Mouse (Mus musculus) hematopoietic multipotent progenitor cell, adult 10-12 weeks (in vitro differentiated cells): ENCODE data around the gene Gpr108. TPM values are rescaled to one million over a fixed set of nuclear protein-coding genes. Genes with fewer than 3 reads are reported as not detected.

ENCODE experiments used
- polyA plus RNA-seq: library from polyadenylated mRNA; stranded (reverse); fragments of >175 nt; gene quantifications from 2 replicates; pipeline ENCODE4 v1.2.3, GENCODE M21; 2012; ENCODE audit warnings: low replicate concordance

The Gpr108 gene
- 34.0 and 34.2 TPM in 2 replicates for polyA plus RNA-seq

DNA sequence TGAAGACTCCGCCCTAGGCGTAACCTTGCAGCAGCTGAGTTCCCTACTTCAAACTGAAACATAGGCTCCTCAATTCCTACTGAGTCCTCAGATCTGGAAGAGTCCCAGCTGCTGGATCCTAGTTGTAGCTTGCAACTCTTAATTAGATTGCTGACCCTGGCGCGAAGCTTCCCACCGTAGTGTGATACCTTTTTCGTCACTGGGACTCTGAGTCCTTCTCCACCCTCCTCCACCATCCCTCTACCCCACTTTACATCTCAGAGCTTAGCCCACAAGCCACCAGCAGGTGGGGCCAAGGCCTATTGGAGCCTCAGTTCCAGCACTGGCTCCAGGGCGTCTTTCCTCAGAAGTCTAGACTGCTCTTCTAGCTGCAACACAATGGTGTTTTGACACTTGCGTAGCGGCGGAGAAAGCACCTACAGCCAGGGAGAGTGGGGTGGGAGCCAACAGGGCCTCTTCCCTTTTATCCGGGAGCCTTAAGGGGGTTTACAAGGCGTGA lies at the start of gene Gpr108:
Gene Gpr108 (minus strand): TSS at position 246 of the 499 bp plus-strand sequence.

DNA sequence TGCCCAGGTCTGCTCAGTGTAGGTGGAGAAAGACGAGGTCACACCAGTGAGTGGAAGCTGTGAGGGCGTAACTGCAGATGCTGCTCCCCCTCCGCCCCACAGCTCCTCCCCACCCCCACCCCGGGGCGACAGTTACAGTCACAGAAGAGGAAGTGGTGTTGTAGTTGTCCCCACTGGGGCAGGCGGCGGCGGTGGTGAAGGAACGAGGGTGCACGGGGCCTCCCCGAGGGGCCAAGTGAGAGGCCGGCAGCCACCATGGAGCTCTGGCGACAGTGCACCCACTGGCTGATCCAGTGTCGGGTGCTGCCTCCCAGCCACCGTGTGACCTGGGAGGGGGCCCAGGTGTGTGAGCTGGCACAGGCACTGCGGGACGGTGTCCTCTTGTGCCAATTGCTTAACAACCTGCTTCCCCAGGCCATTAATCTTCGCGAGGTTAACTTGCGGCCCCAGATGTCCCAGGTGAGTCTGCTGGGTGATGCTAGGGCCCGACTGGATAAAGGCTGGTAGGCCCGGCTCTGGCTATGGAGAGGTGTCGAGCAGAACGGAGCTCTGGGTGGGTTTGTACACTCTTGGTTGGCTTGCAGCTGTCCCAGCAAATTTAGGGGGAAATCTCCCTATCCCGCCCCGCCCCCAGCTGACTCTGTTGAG lies 30.8 kb upstream of the Gpr108 start, which contains the start of gene Vav1:
Gene Vav1 (plus strand): TSS at position 158 of the 648 bp plus-strand sequence.

DNA sequence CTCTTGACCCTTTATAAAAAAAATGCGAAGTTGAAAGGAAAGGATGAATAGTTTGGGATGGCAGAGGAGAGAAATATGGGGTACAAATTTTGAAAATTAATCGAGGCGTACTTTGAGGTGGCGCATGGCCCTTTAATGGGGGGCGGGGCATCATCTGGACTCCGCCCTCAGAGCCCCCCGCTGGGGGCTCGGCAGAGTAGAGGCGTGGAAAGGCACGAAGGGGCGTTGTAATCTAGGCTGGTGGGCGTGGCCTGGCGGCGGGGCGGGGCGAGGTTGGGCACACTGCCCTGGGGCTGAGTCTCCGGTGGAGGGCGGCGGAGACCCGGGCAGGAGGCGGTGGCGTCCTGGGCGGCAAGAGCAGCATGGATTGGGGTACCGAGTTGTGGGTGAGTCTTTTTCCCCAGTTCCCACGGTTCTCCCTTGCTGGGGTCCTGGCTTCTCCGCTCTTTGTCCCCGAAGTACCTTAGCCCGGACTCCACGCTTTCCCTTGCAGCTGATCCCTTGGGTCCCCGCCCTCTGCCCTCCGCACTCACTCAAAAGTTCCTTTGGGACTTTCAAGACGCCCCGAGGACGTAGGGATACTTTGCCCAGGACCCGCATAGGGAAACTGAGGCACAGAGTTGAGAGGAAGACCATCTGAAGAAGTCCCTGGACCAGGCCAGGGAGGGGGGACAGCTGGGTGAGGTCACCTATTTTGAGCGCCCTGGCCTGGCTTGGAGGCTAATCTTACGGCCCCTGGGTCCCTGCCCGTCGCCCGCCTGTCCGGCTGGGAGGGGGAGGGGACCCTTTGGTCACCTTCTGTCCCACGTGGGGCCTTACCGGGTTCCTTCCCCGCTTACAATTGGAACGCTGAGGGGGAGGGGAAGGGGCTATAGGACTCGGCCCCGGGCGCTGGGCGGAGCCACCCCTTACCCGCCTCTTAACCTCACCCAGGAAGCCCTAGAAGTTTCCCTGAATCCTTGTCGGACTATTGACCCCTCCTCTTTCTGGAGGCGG lies 1.2 kb upstream of the Gpr108 start, which contains the start of gene Trip10:
Gene Trip10 (plus strand): TSS at position 270 of the 996 bp plus-strand sequence.

DNA sequence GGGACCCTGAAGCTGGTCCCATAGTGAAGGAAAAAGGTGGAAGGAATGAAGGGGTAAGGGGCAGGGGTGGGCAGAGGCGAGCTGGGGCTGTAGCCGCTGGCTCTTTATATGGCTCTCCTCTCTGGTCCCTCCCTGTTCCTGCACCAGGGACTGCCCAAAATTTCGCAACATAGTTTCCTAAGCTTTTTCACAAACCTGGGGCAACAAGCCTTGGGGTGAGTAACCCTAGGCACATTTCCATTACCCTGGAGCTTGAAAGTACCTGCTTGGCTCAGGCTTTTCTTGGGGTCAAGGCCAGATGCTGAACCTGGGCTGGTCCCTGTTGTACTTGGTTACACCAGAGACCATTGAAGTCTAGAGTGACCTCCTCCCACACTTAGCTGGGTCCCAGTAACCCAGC lies 20.2 kb downstream of the Gpr108 start, which contains the start of gene C3:
Gene C3 (minus strand): TSS at position 123 of the 400 bp plus-strand sequence.

DNA sequence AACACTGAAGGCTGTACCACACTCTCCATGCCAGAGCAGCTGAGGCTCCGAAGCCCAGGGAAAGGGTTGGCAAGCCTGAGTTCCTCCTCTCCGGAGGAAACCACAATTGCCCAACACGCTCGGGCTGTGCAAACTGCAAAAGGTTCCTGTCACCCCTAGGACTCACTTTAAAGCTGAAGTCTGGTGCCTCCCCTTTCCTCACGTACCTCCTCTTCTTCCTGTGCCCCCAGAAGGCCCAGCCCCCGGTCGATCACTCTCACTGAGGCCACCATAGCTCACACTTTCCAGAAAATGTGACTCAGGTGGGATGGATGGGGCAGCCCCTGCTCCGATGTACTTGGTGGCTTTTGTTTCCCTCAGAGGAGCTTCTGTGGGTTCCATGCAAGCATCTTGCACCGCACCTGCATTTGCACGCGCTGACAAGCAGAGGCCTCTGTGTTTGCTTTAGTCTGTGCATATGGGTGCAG lies 54.2 kb downstream of the Gpr108 start, which contains the start of gene Tnfsf14:
Gene Tnfsf14 (minus strand): TSS at position 137 of the 467 bp plus-strand sequence.

Other genes starting within 250 kb of the Gpr108 start
- not detected in 2 replicates for gene Pspn, start 248.4 kb downstream of the Gpr108 start, polyA plus RNA-seq
- 81.6 and 94.3 TPM in 2 replicates for gene Gtf2f1, start 237.2 kb downstream of the Gpr108 start, polyA plus RNA-seq
- 0.17 and 0.23 TPM in 2 replicates for gene Gm17949, start 237.0 kb downstream of the Gpr108 start, polyA plus RNA-seq
- 248 and 458 TPM in 2 replicates for gene Khsrp, start 216.9 kb downstream of the Gpr108 start, polyA plus RNA-seq
- gene Slc25a41, start 206.8 kb downstream of the Gpr108 start, polyA plus RNA-seq, result not detected in 2 replicates
- 18.4 and 34.3 TPM in 2 replicates for gene Crb3, start 189.3 kb downstream of the Gpr108 start, polyA plus RNA-seq
- 16.7 and 20.4 TPM in 2 replicates for gene Slc25a23, start 188.6 kb downstream of the Gpr108 start, polyA plus RNA-seq
- 211 and 238 TPM in 2 replicates for gene Dennd1c, start 169.9 kb downstream of the Gpr108 start, polyA plus RNA-seq
- gene Tubb4a, start 160.7 kb downstream of the Gpr108 start, polyA plus RNA-seq, result 0.80 and 0.96 TPM in 2 replicates
- gene Tnfsf9, start 143.1 kb downstream of the Gpr108 start, polyA plus RNA-seq, result 1.5 and 1.6 TPM in 2 replicates
- gene Cd70, start 98.7 kb downstream of the Gpr108 start, polyA plus RNA-seq, result 0.17 and 0.98 TPM in 2 replicates
- gene Tnfsf14, start 54.3 kb downstream of the Gpr108 start, polyA plus RNA-seq, result 7.8 and 15.8 TPM in 2 replicates
- 9.1 and 16.5 TPM in 2 replicates for gene C3, start 20.3 kb downstream of the Gpr108 start, polyA plus RNA-seq
- gene Trip10, start 1.0 kb upstream of the Gpr108 start, polyA plus RNA-seq, result 9.3 and 9.4 TPM in 2 replicates
- gene Vav1, start 30.7 kb upstream of the Gpr108 start, polyA plus RNA-seq, result 72.5 and 81.3 TPM in 2 replicates
- 2.9 and 5.6 TPM in 2 replicates for gene Adgre1, start 110.2 kb upstream of the Gpr108 start, polyA plus RNA-seq